9 mouse cellular contexts compared by ENCODE assay signal in genomic region chr2:167336384-167337213, GRCm38 (mm10). TPM values are rescaled to one million over a fixed set of nuclear protein-coding genes. Genes with fewer than 3 reads are reported as not detected.
DNase-seq lines count a peak whose midpoint lies in the region; ATAC-seq and TF ChIP-seq lines count a peak whose summit lies in the region.
"Had no signal": no experiment of that assay in that cellular context is flagged by ENCODE, and none has a peak within 500 bp of the region (broad histone marks: within the 10 kb centered on the region; RNA-seq: fewer than 3 reads in every experiment).

No protein-coding gene starts in this region.

- peaks cover 40% of the 10 kb centered on the region for H3K4me1 ChIP-seq in hindbrain, embryonic 10.5 days (replicated peaks)
- H3K4me1 ChIP-seq in hindbrain, embryonic 11.5 days (replicated peaks; ENCODE audit: control insufficient read depth, insufficient read depth, low read length): no peaks in the 10 kb centered on the region
- H3K4me1 ChIP-seq in forebrain, postnatal 0 days (ENCODE audit: insufficient read depth): 0 out of 2 replicates have a peak, but pooled peaks cover 6% of the 10 kb centered on the region
- H3K4me1 ChIP-seq in liver, embryonic 15.5 days (replicated peaks): peaks cover 56% of the 10 kb centered on the region

- 81% methylated on average over 10 of the region's 10 CpGs for WGBS in hindbrain, embryonic 10.5 days
- WGBS in hindbrain, embryonic 11.5 days: 79% methylated on average over 10 of the region's 10 CpGs
- WGBS in forebrain, postnatal 0 days: 50% methylated on average over 10 of the region's 10 CpGs
- 43% methylated on average over 10 of the region's 10 CpGs for WGBS in liver, embryonic 15.5 days (ENCODE audit: insufficient replicate concordance)

- no peaks in the 10 kb centered on the region for H3K27me3 ChIP-seq in hindbrain, embryonic 10.5 days (ENCODE audit: insufficient read depth, poor library complexity, severe bottlenecking)
- H3K27me3 ChIP-seq in hindbrain, embryonic 11.5 days (ENCODE audit: control insufficient read depth, insufficient read depth, low read length): no peaks in the 10 kb centered on the region
- H3K27me3 ChIP-seq in forebrain, postnatal 0 days (ENCODE audit: insufficient read depth, low read length): no peaks in the 10 kb centered on the region
- 0 out of 2 replicates have a peak, but pooled peaks cover 8% of the 10 kb centered on the region for H3K27me3 ChIP-seq in liver, embryonic 15.5 days

- DNase-seq in hindbrain, embryonic 10.5 days (ENCODE audit: low spot score): no peak
- DNase-seq in hindbrain, embryonic 11.5 days (ENCODE audit: low spot score): no peak
- DNase-seq in brain, embryonic 14.5 days (ENCODE audit: low read depth): peak; percentile 80
- DNase-seq in forebrain, postnatal 0 days: no peak
- no peak for DNase-seq in right cerebral cortex, postnatal 10 days (ENCODE audit: low spot score in 2 of 2)

- H3K36me3 ChIP-seq in hindbrain, embryonic 10.5 days: no peaks in the 10 kb centered on the region
- H3K36me3 ChIP-seq in hindbrain, embryonic 11.5 days (ENCODE audit: control insufficient read depth, insufficient read depth, low read length): no peaks in the 10 kb centered on the region
- H3K36me3 ChIP-seq in forebrain, postnatal 0 days (ENCODE audit: insufficient read depth): no peaks in the 10 kb centered on the region
- H3K36me3 ChIP-seq in liver, embryonic 15.5 days (replicated peaks): no peaks in the 10 kb centered on the region
- H3K36me3 ChIP-seq: G1E had no signal

- H3K4me2 ChIP-seq in hindbrain, embryonic 11.5 days (replicated peaks; ENCODE audit: low read depth, low read length): no peak overlapping the region
- no peak overlapping the region for H3K4me2 ChIP-seq in forebrain, postnatal 0 days (ENCODE audit: low read depth)
- no peak overlapping the region for H3K4me2 ChIP-seq in liver, embryonic 15.5 days

- no peak overlapping the region for H3K4me3 ChIP-seq in hindbrain, embryonic 10.5 days
- H3K4me3 ChIP-seq in hindbrain, embryonic 11.5 days (ENCODE audit: low read depth, low read length): no peak overlapping the region
- H3K4me3 ChIP-seq in forebrain, postnatal 0 days (ENCODE audit: low read depth, low read length): no peak overlapping the region
- no peak overlapping the region for H3K4me3 ChIP-seq in liver, embryonic 15.5 days (replicated peaks)

- H3K27ac ChIP-seq in hindbrain, embryonic 10.5 days: peak overlapping the region; percentile 35; the same call in 1 of the 2 replicates
- no peak overlapping the region for H3K27ac ChIP-seq in hindbrain, embryonic 11.5 days (ENCODE audit: low read depth, low read length)
- 0 out of 2 replicates have a peak overlapping the region, but pooled peaks have one; percentile 15 for H3K27ac ChIP-seq in forebrain, postnatal 0 days (ENCODE audit: low read depth, low read length)
- H3K27ac ChIP-seq in liver, embryonic 15.5 days (replicated peaks): peak overlapping the region; percentile 51

- ATAC-seq in hindbrain, embryonic 11.5 days (ENCODE audit: low FRiP score): no peak
- no peak for ATAC-seq in forebrain, postnatal 0 days
- no peak; the same call in 1 of the 2 replicates for ATAC-seq in liver, embryonic 15.5 days (ENCODE audit: insufficient read depth)
- no peak for ATAC-seq in megakaryocyte, adult 5-6 weeks (ENCODE audit: poor library complexity, severe bottlenecking)
- no peak for ATAC-seq in granulocyte monocyte progenitor cell, adult 5-6 weeks (replicated peaks; ENCODE audit: poor library complexity, severe bottlenecking)

- TF ChIP-seq POLR2A in brain, embryonic 14.5 days (IDR thresholded peaks at IDR 0.05; ENCODE audit: borderline replicate concordance, extremely low read depth, insufficient read depth, insufficient read length, poor library complexity, severe bottlenecking): no peak

- no peaks in the 10 kb centered on the region for H3K9me3 ChIP-seq in hindbrain, embryonic 10.5 days
- no peaks in the 10 kb centered on the region for H3K9me3 ChIP-seq in hindbrain, embryonic 11.5 days (ENCODE audit: control insufficient read depth, low read length)
- H3K9me3 ChIP-seq in forebrain, postnatal 0 days (ENCODE audit: low read length): no peaks in the 10 kb centered on the region
- no peaks in the 10 kb centered on the region for H3K9me3 ChIP-seq in liver, embryonic 15.5 days (replicated peaks)
- H3K9me3 ChIP-seq: G1E had no signal

- no peak for TF ChIP-seq CTCF in brain, embryonic 14.5 days (IDR thresholded peaks at IDR 0.05; ENCODE audit: borderline replicate concordance, extremely low read depth, insufficient read depth, insufficient read length)
- no peak for TF ChIP-seq CTCF in forebrain, postnatal 0 days (IDR thresholded peaks at IDR 0.05; ENCODE audit: low read depth)

- no peak overlapping the region for H3K9ac ChIP-seq in hindbrain, embryonic 11.5 days (ENCODE audit: low read depth, low read length)
- H3K9ac ChIP-seq in forebrain, postnatal 0 days: no peak overlapping the region
- no peak overlapping the region for H3K9ac ChIP-seq in liver, embryonic 15.5 days

RNA-seq across cellular contexts. Expression of gene B4galt5, which starts 12.4 kb away (rescaled TPM):
- polyA plus RNA-seq in hindbrain, embryonic 10.5 days (2016; fragmentation: Nextera tagmentation; extraction: Ambion mirVana): 8.4 and 10.6 TPM in 2 replicates
- 15.3 and 19.2 TPM in 2 replicates for polyA plus RNA-seq in hindbrain, embryonic 11.5 days (2014; fragmentation: Nextera tagmentation; extraction: Ambion mirVana)
- polyA plus RNA-seq in brain, embryonic 14.5 days (2012; rRNA removed): 17.6 and 36.9 TPM in 2 replicates
- total RNA-seq in forebrain, postnatal 0 days (2014; rRNA removed): 57.4 and 60.7 TPM in 2 replicates
- 21.1 and 27.4 TPM in 2 replicates for polyA plus RNA-seq in forebrain, postnatal 0 days (2015; fragmentation: Nextera tagmentation; extraction: Ambion mirVana)
- 2.4 TPM in 2 replicates for polyA plus RNA-seq in liver, embryonic 15.5 days (2015; fragmentation: Nextera tagmentation; extraction: Ambion mirVana)
- 62.5 and 80.6 TPM in 2 replicates for total RNA-seq in megakaryocyte, adult 5-6 weeks (2015)
- total RNA-seq in megakaryocyte, adult 5-6 weeks (2017): 52.4 and 67.3 TPM in 2 replicates
- 12.3 and 19.3 TPM in 2 replicates for total RNA-seq in granulocyte monocyte progenitor cell, adult 5-6 weeks (2014; fragmentation: Nextera tagmentation)
- total RNA-seq in granulocyte monocyte progenitor cell, adult 5-6 weeks (2017): 5.0 and 13.1 TPM in 2 replicates
